Mouse (Mus musculus) hindbrain, embryonic 11.5 days (tissue): ENCODE data around the gene Chst8. TPM values are rescaled to one million over a fixed set of nuclear protein-coding genes. Genes with fewer than 3 reads are reported as not detected.

Source experiments
- ATAC-seq: fragments of 200-750 bp; cut with Nextera tagmentation; 2 replicates; pipeline ENCODE4 v1.8.0; 2017; ENCODE audit warnings: mild to moderate bottlenecking, moderate TSS enrichment, moderate library complexity; ENCODE audit not compliant: low FRiP score
- DNase-seq: peaks from one replicate; pipeline ENCODE4 v3.0.0-alpha.2; 2015; ENCODE audit warnings: low spot score
- H3K27ac ChIP-seq: fragments of 300-500 bp; sonication (generic); 2 replicates; pipeline ENCODE4 v1.5.1; 2014; ENCODE audit warnings: mild to moderate bottlenecking, low read depth, low read length
- H3K27me3 ChIP-seq: fragments of 300-500 bp; sonication (generic); 2 replicates; pipeline ENCODE4 v1.6.1; 2014; ENCODE audit warnings: mild to moderate bottlenecking, low read length, moderate library complexity, mixed read lengths; ENCODE audit not compliant: control insufficient read depth, insufficient read depth
- H3K36me3 ChIP-seq: fragments of 300-500 bp; sonication (generic); 2 replicates; pipeline ENCODE4 v1.6.1; 2014; ENCODE audit warnings: mild to moderate bottlenecking, low read length, moderate library complexity, mixed read lengths; ENCODE audit not compliant: control insufficient read depth, insufficient read depth
- H3K4me1 ChIP-seq: fragments of 300-500 bp; sonication (generic); replicated peaks from 2 replicates; pipeline ENCODE4 v1.6.1; 2014; ENCODE audit warnings: low read length, mixed read lengths; ENCODE audit not compliant: control insufficient read depth, insufficient read depth
- H3K4me2 ChIP-seq: fragments of 300-500 bp; sonication (generic); replicated peaks from 2 replicates; pipeline ENCODE4 v1.6.1; 2014; ENCODE audit warnings: mild to moderate bottlenecking, low read depth, low read length
- H3K4me3 ChIP-seq: fragments of 300-500 bp; sonication (generic); 2 replicates; pipeline ENCODE4 v1.5.1; 2014; ENCODE audit warnings: low read depth, low read length
- H3K9ac ChIP-seq: fragments of 300-500 bp; sonication (generic); 2 replicates; pipeline ENCODE4 v1.6.1; 2014; ENCODE audit warnings: low read depth, low read length
- H3K9me3 ChIP-seq: fragments of 300-500 bp; sonication (generic); 2 replicates; pipeline ENCODE4 v1.6.1; 2016; ENCODE audit warnings: low read length; ENCODE audit not compliant: control insufficient read depth
- WGBS: fragments of 180-500 bp; shearing (Covaris S2); extraction: QIAGEN DNeasy Blood & Tissue Kit; methylation state at CpG from one replicate; pipeline ENCODE4 v1.1.7; 2014; 5-methylcytosine and 5-hydroxymethylcytosine counted together
- polyA plus RNA-seq: library from polyadenylated mRNA; unstranded; fragments of >200 nt; fragmentation: Nextera tagmentation; extraction: Ambion mirVana; gene quantifications from 2 replicates; pipeline ENCODE4 v1.2.1, GENCODE M21; 2014

Gene Chst8
- polyA plus RNA-seq, 1 experiment from 2014 or later, result 13.5 TPM

- no peak overlapping the region for H3K27ac ChIP-seq
Observed at GRCm38 (mm10) chr7:34671911-34672310, 140.6 kb downstream of the Chst8 start.

DNA sequence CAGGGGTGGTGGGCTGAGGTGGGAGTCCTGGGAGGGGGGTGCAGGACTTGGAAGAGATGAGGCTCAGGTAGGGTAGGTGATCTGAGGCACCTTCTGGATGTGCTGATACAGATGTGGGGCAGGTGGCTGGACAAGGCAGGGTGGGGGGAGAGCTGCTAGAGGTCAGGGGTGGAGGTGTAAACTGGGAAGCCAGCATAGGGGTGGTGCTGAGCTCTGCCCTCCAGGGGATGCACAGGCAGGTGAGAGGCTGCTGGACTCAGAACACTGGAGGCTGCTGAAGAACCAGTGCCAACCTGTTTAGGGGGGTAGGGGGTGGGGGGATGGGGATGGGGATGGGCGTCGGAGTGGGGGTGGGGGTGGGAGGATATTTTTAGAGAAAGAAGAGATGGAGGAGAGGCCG lies 141.7 kb downstream of the Chst8 start:
- ATAC-seq (no peak), DNase-seq (no peak)
- Histone ChIP-seq H3K4me2 (no peak overlapping the region), H3K36me3 (no peaks in the 10 kb centered on the region), H3K27me3 (peaks cover 29% of the 10 kb centered on the region), H3K9me3 (no peaks in the 10 kb centered on the region), H3K4me1 (no peaks in the 10 kb centered on the region; the same call in 1 of the 2 replicates), H3K4me3 (no peak overlapping the region), H3K9ac (no peak overlapping the region), H3K27ac (no peak overlapping the region)
- WGBS, result 90% methylated on average over 3 of the region's 3 CpGs

More at GRCm38 (mm10) chr7:34671911-34672310, 140.6 kb downstream of the Chst8 start:
- Histone ChIP-seq H3K9me3 (no peaks in the 10 kb centered on the region), H3K27me3 (peaks cover 32% of the 10 kb centered on the region), H3K4me3 (no peak overlapping the region), H3K36me3 (no peaks in the 10 kb centered on the region), H3K4me2 (no peak overlapping the region), H3K9ac (no peak overlapping the region), H3K4me1 (no peaks in the 10 kb centered on the region; the same call in none of the 2 replicates)
- ATAC-seq (peak; percentile 51), DNase-seq (peak; percentile 95)
- WGBS, result 3% methylated on average over 6 of the region's 6 CpGs

DNA sequence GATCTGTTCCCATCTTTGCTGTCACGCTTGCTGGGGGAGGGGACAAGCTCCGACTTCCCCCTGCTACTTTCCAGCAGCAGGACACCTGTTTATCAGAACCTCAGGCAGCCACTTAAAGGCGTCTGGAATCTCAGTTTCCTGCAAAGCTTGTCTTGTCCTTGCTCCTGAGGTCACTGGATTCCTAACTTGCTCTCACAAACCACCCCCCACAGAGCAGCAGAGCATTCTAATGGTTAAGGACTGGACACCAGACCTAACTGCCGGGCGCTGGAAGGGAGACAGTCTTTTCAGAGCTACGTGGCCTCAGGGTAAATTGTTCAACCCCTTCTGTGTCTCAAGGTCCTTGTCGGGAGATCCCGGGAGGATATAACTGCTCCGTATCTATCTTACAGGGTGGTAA lies 143.2 kb downstream of the Chst8 start:
- Histone ChIP-seq H3K27me3 (peaks cover 15% of the 10 kb centered on the region), H3K4me2 (no peak overlapping the region), H3K36me3 (no peaks in the 10 kb centered on the region), H3K9me3 (no peaks in the 10 kb centered on the region), H3K4me3 (no peak overlapping the region), H3K27ac (no peak overlapping the region), H3K4me1 (no peaks in the 10 kb centered on the region), H3K9ac (no peak overlapping the region)
- DNase-seq (no peak), ATAC-seq (no peak)
- 27% methylated on average over 9 of the region's 9 CpGs for WGBS

DNA sequence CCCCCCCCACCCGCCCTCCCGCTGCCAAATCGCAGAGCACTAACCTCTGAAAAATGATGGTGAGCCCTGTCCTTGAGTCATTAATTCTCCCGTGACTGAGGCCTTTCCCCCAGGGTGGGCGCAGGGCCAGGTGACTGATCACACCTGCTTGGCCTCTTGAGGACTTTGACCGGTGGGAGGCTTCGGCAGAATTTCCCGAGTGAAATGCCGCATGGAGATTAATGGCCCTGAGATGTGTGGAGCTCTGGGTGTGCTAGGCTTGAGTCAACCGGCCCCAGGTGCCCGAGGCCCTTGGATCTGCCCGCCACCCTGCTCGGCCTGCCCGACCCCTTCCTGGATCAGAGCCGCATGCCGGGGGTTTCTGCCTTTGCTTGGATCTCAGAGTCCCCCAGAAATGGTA lies 144.6 kb downstream of the Chst8 start:
- Histone ChIP-seq H3K4me3 (no peak overlapping the region), H3K36me3 (no peaks in the 10 kb centered on the region), H3K9ac (no peak overlapping the region), H3K9me3 (no peaks in the 10 kb centered on the region), H3K27me3 (0 out of 2 replicates have a peak, but pooled peaks cover 3% of the 10 kb centered on the region), H3K4me1 (no peaks in the 10 kb centered on the region), H3K4me2 (no peak overlapping the region), H3K27ac (no peak overlapping the region)
- DNase-seq (no peak), ATAC-seq (no peak)
- WGBS, result 86% methylated on average over 16 of the region's 16 CpGs

- no peak overlapping the region for H3K27ac ChIP-seq
- DNase-seq, result no peak
- H3K9me3 ChIP-seq, result no peaks in the 10 kb centered on the region
- no peak overlapping the region for H3K4me2 ChIP-seq
- WGBS, result 44% methylated on average over 7 of the region's 7 CpGs
- no peaks in the 10 kb centered on the region for H3K36me3 ChIP-seq
- peaks cover 3% of the 10 kb centered on the region; the same call in 1 of the 2 replicates for H3K4me1 ChIP-seq
- H3K27me3 ChIP-seq, result no peaks in the 10 kb centered on the region
- H3K9ac ChIP-seq, result no peak overlapping the region
- H3K4me3 ChIP-seq, result no peak overlapping the region
- no peak for ATAC-seq
Observed at GRCm38 (mm10) chr7:34663145-34663544, 149.4 kb downstream of the Chst8 start.

DNA sequence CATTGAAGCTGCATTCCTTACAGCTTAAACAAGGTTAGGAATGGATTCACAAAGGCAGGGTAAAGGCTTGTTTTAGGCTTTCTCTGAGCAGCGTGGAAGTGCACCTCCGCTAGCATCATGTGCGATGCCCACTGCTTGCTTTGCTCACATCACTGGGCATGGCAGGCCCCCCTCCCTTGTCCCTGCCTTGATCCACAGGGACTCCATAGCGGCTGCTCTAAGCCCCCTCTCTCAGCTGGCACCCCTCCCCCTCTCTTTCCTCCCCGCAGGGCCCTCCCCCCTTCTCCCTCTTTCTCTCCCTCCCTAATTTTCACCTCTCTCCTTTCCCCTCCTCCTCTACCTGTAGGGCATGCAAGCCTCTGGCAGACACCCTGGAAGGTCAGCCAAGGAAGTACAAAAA lies 150.3 kb downstream of the Chst8 start:
- no peak overlapping the region for H3K9ac ChIP-seq
- H3K36me3 ChIP-seq, result no peaks in the 10 kb centered on the region
- DNase-seq (no peak), ATAC-seq (no peak)
- no peak overlapping the region for H3K27ac ChIP-seq
- H3K4me2 ChIP-seq, result no peak overlapping the region
- no peak overlapping the region for H3K4me3 ChIP-seq
- no peaks in the 10 kb centered on the region for H3K27me3 ChIP-seq
- no peaks in the 10 kb centered on the region for H3K9me3 ChIP-seq
- WGBS, result 21% methylated on average over 5 of the region's 5 CpGs
- H3K4me1 ChIP-seq, result peaks cover 3% of the 10 kb centered on the region; the same call in 1 of the 2 replicates

DNA sequence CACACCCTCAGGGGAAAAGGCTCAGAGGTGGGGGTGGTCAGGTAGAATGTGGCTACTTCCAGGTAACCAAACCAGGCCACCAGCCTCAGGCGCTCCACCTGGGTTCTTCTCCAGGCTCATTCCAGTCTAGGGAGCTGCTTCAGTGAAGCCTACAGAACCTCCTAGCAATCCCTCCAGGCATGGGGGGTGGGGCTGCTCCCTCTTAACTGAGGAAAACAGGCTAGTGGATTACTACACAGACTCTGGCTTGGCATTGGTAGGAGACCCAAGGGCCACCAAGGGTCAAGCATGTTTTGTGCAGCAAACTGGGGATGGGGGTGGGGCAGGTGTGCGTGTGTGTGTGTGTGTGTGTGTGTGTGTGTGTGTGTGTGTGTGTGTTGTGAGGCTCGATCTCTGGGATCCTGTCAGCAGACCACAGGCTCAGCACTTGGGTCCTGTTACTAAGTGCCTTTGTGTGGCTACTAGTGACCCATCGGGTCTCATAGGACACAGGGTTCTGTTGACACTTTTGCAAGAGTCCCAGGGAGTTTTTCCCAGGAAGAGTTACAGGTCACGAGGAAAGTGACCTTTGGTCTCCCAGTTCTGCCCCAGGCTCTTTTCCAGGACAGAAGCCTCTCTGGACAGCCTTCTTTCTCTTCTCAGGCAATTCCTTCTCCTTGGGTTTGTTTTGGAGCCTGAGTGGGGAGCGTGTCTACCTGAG lies 153.0 kb downstream of the Chst8 start:
- H3K36me3 ChIP-seq, result no peaks in the 10 kb centered on the region
- DNase-seq (no peak), ATAC-seq (no peak)
- H3K27ac ChIP-seq, result no peak overlapping the region
- H3K27me3 ChIP-seq, result no peaks in the 10 kb centered on the region; the same call in 1 of the 2 replicates
- no peak overlapping the region for H3K4me2 ChIP-seq
- no peak overlapping the region for H3K4me3 ChIP-seq
- 67% methylated on average over 6 of the region's 6 CpGs for WGBS
- H3K4me1 ChIP-seq, result peaks cover 5% of the 10 kb centered on the region; the same call in 1 of the 2 replicates
- no peaks in the 10 kb centered on the region for H3K9me3 ChIP-seq
- no peak overlapping the region for H3K9ac ChIP-seq

DNA sequence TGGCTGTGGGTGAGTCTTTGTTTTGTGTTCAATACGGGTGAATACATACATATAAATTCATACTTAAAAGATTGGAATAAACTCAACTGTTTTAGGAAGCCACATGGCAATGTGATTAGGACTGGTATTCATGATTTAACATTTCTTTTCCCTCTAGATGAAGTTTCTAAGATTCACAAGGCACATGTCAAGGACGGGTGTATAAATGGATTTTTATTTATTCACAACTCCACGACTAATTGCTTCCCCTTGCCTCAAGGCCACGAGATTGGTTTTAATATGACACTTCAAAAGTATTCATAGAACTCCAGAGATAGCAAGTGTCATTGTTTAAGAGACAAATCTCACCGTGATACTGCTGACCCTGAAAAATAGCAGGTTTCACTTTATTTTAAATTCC lies 155.9 kb downstream of the Chst8 start, which contains the start of gene Kctd15:
TSS of gene Kctd15 (minus strand) at position 101 of the 400 bp plus-strand sequence.
- ATAC-seq (no peak), DNase-seq (no peak)
- Histone ChIP-seq H3K4me3 (peak within 1 kb of the TSS; percentile 91), H3K4me1 (peaks cover 4% of the 10 kb centered on the region; the same call in 1 of the 2 replicates), H3K36me3 (no peaks in the 10 kb centered on the region), H3K9me3 (no peaks in the 10 kb centered on the region), H3K9ac (peak within 1 kb of the TSS; percentile 97; the same call in 1 of the 2 replicates), H3K4me2 (peak within 1 kb of the TSS; percentile 74), H3K27me3 (no peaks in the 10 kb centered on the region; the same call in 1 of the 2 replicates), H3K27ac (peak within 1 kb of the TSS; percentile 99)
- 68% methylated on average over 5 of the region's 5 CpGs for WGBS
